Mouse (Mus musculus): ENCODE measurements around the gene Sms. TPM values are rescaled to one million over a fixed set of nuclear protein-coding genes. Genes with fewer than 3 reads are reported as not detected.

The Sms gene
- polyA plus RNA-seq, 1 experiment: 39.6 TPM

DNA sequence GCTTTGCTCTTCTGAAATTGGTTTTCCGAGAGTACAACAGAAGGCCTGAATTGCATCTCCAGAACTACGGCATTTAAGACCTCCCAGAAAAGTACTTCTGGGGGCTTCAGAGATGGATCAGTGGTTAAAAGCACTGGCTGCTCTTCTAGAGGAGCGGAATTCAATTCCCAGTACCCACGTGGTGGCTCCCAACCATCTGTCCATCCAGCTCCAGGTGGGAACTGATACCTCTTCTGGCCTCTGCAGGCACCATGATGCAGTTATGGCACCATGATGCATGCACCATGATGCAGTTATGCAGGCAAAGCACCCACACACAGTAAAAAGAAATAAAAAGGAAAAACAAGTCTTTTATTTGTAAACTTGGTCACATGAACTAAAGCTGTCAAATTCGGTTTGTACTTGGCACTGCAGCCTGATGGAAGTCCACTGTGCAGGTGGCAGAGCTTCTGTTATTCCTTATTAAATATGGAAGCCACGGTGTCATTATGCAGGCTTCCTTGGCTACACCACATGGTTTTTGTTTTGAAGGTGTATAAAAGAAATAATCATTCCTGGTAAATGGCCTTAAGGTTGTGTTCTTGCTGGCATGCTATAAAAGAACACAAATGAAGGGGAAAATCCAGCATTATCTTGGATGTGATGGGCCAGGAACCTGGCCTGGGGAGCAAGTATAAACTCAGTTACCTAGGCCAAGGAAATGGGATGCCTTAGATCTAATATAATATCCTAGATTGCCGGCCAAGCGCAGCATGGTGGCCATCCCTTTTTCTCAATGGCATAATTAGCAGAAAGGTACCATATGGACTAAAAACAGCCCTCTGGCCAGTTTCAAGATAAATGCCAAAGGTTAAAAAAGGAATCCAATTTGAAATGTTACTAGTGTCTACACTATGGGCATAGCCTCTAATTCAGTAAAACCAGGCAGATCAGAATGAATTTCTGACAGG, 20.1 kb downstream of the Sms start:
- no peak for TF ChIP-seq GATA1 (IDR thresholded peaks at IDR 0.05; ENCODE audit: low read length)

DNA sequence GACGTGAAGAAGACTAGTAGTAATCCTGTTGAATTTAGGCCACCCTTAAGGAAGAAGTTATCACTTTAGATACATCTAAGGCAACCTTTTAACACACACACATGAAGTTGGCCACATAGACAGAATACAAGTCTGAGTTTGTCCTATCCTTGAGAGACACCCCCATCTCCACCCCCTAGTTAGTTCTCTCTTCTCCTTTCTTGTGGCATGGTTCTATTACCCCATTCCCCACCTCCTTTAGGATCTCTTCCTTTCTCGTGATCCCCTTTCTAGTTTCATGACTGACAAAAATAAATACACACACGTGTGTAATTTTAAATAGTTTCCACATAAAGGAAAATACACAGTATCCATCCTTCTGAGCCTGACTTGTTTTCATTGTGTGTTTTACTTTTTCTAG, 23.3 kb downstream of the Sms start:
- TF ChIP-seq GATA1 (IDR thresholded peaks at IDR 0.05; ENCODE audit: low read length): no peak

DNA sequence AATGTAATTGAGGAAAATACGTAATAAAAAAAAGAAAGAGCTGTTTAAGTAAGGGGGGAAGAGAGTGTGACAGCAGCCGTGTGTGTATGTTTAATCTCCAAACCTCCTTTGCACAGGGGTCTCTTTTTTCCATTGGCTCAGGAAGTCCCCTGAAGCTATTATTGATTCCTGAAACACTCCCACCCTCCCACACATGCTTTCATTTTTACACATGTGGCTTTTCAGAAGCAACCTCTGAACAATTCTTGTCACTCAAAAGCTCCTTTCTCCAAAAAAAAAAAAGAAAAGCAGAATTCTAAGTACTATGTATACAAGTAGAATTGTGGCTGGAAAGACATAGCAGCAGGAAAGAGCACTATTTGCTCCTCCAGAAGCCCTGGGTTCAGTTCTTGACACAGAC, 24.0 kb downstream of the Sms start:
- TF ChIP-seq GATA1 (IDR thresholded peaks at IDR 0.05; ENCODE audit: low read length): no peak

- TF ChIP-seq GATA1 (IDR thresholded peaks at IDR 0.05; ENCODE audit: low read length): no peak
Observed at GRCm38 (mm10) chrX:157465949-157466348, 26.1 kb downstream of the Sms start.

- TF ChIP-seq GATA1 (IDR thresholded peaks at IDR 0.05; ENCODE audit: low read length): no peak
Observed at GRCm38 (mm10) chrX:157462716-157463115, 29.4 kb downstream of the Sms start.

GRCm38 (mm10) chrX:157454430-157454829, 37.7 kb downstream of the Sms start:
- no peak for TF ChIP-seq GATA1 (IDR thresholded peaks at IDR 0.05; ENCODE audit: low read length)

GRCm38 (mm10) chrX:157449000-157449399, 43.1 kb downstream of the Sms start:
- no peak for TF ChIP-seq GATA1 (IDR thresholded peaks at IDR 0.05; ENCODE audit: low read length)

- TF ChIP-seq GATA1 (IDR thresholded peaks at IDR 0.05; ENCODE audit: low read length): no peak
Observed at GRCm38 (mm10) chrX:157447431-157447830, 44.7 kb downstream of the Sms start.

DNA sequence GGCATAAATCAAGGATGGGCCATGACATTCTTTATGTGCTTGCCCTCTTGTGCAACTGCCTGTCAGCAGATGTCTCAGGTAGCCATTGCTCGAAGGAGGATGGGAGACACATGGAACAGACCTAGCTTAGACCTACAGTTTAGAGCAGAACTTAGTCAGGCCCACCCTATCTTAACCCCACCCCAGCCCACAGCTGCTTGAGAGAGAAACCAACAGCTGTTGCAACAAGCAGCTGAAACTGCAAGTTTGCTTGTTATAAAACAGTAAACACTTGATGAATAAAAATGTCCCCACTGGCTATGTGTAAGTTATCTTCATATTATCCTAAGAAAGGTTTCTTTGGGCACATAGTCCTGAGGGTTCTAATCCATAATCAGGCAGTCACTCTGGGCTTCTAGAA, 57.3 kb downstream of the Sms start:
- TF ChIP-seq GATA1 (IDR thresholded peaks at IDR 0.05; ENCODE audit: low read length): no peak

- no peak for TF ChIP-seq GATA1 (IDR thresholded peaks at IDR 0.05; ENCODE audit: low read length)
Observed at GRCm38 (mm10) chrX:157419451-157419850, 72.6 kb downstream of the Sms start.

GRCm38 (mm10) chrX:157415212-157415611, 76.9 kb downstream of the Sms start, which contains the start of gene Phex:
Gene Phex, minus strand, starts transcription at chrX:157415312.
- TF ChIP-seq GATA1 (IDR thresholded peaks at IDR 0.05; ENCODE audit: low read length): no peak

GRCm38 (mm10) chrX:157404919-157405318, 87.2 kb downstream of the Sms start:
- no peak for TF ChIP-seq GATA1 (IDR thresholded peaks at IDR 0.05; ENCODE audit: low read length)

Other genes starting within 250 kb of the Sms start
- 0.02 TPM in 1 of 2 replicates, not detected in the other for gene Phex, start 77.0 kb downstream of the Sms start, polyA plus RNA-seq (2012)
- gene Yy2, start 76.7 kb upstream of the Sms start, polyA plus RNA-seq (2012): 0.08 TPM in 1 of 2 replicates, not detected in the other
- 6.5 and 11.6 TPM in 2 replicates for gene Mbtps2, start 106.4 kb upstream of the Sms start, polyA plus RNA-seq (2012)
- gene Smpx, start 206.6 kb upstream of the Sms start, polyA plus RNA-seq (2012): not detected in 2 replicates